Mouse (Mus musculus) retina, adult 2 months (tissue): ENCODE data around the gene Gab3.

Experiments
- DNase-seq: peaks from one replicate; pipeline ENCODE4 v3.0.0-alpha.2; 2012; ENCODE audit warnings: low read depth, low spot score

Gene Gab3

DNA sequence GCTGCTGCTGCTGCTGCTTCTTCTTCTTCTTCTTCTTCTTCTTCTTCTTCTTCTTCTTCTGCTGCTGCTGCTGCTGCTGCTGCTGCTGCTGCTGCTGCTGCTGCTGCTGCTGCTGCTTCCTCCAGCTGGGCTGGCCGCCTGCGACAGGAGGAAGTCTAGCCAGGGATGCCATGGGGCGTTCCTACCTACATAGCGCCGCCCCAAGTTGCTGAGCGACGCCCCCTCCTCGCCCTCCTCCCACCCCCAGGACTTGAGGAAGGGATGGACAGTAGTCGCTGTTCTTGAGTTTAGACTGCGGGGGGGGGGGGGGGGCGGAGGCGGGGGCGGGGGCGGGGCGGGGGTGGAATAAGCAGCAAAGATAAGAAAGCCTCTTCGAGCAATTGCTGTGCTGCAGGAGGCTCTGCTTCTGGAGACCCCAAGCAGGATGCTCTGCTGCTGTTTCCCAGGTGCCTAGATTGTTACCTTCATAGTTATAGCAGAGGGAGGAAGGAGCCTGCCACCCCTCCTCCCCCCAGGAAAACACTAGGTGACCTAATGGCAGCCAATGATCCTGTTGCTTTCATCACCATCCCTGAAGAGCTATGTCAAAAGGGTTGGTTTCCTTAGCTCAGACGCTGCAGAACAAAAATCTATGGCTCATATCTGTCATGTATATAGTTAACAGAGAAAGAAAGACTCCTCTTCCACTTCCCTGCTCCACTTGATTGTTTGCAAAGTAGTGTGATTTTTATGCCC, at the start of gene Gab3:
Gab3 (minus strand) TSS at position 685 of the 735 bp plus-strand sequence.
- DNase-seq = no peak

DNA sequence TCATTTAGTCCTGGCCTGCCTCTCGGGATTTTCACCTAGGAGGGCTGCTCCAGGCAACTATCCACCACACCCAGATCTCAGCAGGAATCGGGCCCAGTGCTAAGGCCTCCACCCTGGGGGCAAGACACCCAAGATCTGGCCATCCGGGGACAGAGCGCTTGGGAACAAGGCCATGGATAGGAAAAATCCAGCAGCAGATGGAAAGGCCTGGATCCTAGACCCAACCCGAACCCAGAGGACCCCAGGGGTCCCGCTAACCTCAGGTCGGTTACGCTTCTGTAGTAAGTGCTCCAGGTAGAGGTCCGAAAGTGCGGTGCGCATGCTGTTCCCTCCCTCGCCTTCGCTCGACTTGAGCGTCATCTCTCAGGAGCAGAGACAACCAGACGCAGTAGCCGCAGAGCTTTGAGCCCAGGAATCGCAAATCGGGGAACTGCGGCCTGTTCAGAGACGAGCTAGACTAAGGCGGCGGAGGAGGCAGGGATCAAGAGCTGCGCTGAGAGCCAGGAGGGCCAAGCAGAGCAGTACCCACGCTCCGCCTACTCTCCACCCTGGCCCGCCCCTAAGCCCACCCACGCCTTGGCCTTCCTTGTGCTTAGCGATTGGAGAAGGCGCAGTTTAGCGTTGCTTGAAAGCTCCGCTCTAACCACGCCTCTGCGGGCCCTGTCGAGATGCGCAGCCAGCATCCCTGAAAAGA, 45.4 kb upstream of the Gab3 start, which contains the start of gene Mpp1:
Mpp1 (minus strand) TSS at position 550 of the 694 bp plus-strand sequence.
- peak; percentile 39 for DNase-seq

GRCm38 (mm10) chrX:75129474-75129873, 44.2 kb upstream of the Gab3 start:
- no peak for DNase-seq

DNA sequence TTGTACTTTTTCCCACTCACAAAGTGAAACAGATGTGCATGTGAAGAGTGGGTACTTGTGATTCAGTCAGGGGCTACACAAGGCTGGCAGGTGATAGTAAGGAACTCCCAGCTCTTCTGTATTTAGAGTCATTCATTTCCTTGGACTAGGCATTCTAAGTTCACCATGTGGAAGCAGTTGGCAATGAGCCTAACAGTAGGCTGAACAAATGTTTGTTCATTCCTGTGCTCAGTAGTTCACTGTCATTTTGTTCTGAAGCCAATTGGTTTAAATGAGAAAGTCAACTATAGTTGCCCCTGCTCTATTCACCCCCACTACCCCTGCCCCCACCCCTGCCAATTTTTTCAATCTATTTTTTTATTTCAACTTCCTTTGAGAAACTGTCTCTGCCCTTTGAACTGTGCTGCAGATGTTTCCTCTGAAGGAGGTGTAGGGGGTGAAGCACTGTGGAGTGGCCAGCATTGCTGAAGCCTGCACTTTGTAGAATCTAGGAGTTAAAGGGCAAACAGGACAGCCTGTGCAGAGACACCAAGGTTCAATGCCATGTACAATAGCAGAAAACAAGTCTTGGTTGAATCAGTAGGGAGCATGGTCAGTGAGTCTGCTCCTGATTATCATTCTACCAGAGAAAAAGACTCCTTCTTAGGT, 43.2 kb upstream of the Gab3 start:
- no peak for DNase-seq

GRCm38 (mm10) chrX:75126893-75127292, 41.6 kb upstream of the Gab3 start:
- DNase-seq = no peak

DNA sequence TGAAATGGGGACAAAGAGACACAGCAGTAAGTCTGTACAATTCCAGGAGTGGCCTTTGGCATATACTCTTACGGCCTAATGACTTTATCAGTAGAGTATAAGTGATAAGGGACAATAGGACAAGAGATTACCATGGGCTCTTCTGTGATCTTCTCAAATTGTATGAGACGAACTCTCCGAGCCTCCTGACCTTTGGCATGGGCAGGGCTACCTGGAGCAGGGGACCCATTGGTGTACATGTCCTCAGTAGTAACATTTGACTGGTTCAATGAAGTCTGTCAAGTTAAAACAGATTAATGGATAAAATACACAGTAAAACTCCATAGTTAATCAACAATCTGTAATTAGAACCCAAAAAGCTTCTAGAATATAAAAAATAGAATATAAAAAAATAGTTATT, 40.3 kb upstream of the Gab3 start:
- no peak for DNase-seq

- DNase-seq = no peak
Observed at GRCm38 (mm10) chrX:75115550-75115949, 30.3 kb upstream of the Gab3 start.

DNA sequence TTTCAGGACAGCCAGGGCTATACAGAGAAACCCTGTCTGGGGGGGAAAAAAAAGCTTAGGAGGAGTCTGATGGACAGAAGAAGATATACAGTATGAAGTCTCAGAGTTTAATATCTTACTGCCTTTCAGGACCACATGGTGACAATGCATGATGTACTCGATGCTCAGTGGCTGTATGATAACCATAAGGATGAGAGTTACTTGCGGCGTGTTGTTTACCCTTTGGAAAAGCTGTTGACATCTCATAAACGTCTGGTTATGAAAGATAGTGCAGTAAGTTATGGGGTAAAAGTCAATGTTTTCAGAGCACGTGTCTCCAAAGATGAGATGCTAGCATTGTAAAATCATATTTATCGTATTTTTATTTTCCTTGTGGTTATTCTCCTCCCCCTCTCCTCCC, 17.0 kb upstream of the Gab3 start:
- no peak for DNase-seq

- DNase-seq = no peak
Observed at GRCm38 (mm10) chrX:75098799-75099198, 13.5 kb upstream of the Gab3 start.

- DNase-seq = no peak
Observed at GRCm38 (mm10) chrX:75096163-75096770, 11.0 kb upstream of the Gab3 start.

DNA sequence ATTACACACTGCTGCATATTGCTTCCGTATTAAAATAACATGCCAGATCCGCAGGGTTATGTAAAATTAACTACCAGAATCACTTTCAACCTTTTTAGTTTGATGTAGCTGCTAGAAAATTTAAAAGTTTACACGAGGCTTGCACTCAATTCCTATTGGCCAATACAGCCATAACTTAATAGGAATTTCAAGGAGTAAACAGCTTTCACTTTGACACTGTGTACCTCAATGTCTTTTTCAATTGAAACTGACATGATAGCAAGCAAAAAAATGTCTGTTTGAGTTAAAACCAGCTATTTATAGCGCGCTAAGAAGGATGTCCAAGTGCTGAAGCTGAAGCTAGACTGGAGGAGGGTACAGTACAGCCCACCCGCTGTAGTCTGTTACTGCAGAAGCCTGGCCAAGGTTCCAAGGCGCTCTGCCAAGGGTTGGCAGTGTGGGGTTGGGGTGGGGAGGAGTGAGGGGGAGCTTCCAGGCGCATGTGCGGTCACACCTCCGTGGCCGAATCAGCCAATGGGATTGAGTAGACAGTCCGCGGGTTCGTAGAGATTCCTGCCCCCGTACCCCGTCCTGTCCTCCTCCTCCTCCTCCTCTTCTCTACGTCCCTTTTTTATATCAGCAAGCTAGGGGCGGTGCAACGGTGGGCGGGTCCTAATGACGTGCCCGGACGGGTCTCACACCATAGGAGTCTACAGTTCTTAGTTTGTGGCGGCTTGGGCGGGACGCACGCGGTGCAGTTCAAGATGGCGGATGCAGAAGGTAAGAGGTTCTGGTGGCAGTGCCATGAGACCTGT, 10.3 kb upstream of the Gab3 start, which contains the start of gene Dkc1:
Dkc1 (plus strand) TSS at position 486 of the 794 bp plus-strand sequence.
- peak; percentile 75 for DNase-seq

- DNase-seq = no peak
Observed at GRCm38 (mm10) chrX:75085654-75086053, 396 bp upstream of the Gab3 start.

GRCm38 (mm10) chrX:75083982-75084773, 1.1 kb downstream of the Gab3 start:
- no peak for DNase-seq

DNA sequence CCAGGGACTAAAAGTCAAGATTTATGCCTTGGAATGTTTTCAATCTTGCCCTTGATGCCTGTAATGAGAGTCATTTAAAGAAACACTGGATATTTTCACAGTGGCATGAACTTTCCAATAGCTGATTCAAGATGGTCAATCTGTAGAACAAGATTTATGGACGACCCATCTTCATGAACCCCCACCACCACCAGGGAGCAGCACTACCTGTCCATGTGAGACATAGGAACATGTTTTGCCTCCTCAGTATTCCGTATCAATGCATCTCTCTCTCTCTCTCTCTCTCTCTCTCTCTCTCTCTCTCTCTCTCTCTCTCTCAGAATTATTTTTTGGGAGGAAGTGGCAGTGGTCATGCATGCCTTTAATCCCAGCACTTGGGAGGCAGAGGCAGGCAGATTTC, 2.9 kb downstream of the Gab3 start:
- DNase-seq = no peak

GRCm38 (mm10) chrX:75056120-75056775, 29.0 kb downstream of the Gab3 start:
- DNase-seq = no peak

DNA sequence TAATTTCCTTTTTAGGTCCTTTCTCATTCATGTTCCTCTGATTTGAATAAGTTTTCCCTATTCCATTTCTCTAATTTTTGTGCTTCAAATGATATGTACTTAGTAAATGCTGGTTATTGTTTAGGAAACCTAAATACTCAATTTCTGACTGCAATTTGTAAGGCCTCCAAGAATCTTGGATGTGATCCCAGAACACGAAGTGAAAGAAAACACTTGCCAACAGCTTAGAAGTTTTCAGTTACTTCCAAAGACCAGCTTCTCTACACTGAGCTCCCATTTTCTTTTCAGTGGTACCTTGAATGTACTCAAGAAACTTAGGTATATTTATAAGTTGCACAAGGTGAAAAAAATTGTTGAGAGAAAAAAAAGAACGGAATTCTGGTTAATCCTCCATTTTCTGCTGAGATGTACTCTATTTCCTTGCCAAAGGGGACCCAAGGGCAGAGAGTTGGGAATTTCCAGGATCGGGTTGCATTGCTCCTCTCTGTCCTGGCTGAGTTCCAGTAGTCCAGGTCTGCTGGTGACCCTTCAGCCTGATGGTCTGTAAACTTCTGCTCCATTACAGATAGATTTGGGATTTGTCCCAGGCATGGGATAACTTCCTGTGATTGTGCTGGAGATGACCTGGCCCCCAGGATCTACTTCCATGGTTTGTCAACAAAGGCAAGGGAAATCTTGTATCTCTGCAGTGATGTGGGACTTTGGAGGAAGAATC, 38.2 kb downstream of the Gab3 start:
- DNase-seq = no peak

DNA sequence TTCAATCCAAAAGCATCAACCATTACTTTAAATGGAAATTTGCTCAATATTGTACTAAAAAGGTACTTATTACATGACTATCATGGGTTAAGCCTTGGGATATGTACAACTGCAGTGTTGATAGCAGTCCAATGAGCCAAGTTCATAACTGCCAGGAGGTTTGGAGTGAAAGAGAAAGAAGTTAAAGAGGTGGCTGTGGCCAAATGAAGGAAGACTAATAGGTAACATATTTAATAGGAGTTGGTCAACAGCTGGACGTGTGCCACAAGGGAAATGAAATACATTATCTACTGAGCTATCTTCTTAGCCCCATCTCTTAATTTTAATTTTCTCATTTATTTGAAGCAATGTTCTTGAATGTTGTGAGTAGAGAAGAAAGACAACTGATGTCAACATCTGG, 39.3 kb downstream of the Gab3 start:
- no peak for DNase-seq

DNA sequence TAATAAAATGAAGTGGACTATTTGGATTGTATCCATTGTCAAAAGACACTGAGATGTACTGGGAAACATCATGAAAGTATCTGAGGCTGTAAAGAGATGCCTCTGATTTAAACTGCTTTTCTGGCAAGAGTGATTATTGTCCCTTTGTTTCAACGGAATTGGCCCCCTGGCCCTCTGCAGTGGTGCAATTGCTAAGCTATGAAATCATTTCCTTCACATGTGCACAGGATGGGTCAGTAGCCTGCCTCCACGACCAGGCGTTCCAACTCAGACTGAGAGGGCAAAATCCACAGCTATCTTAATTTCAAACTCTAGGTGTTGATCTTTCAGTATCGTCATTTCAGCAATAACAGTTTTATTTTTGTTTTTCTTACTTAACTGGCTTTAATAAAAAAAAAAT, 40.7 kb downstream of the Gab3 start:
- DNase-seq = no peak

DNA sequence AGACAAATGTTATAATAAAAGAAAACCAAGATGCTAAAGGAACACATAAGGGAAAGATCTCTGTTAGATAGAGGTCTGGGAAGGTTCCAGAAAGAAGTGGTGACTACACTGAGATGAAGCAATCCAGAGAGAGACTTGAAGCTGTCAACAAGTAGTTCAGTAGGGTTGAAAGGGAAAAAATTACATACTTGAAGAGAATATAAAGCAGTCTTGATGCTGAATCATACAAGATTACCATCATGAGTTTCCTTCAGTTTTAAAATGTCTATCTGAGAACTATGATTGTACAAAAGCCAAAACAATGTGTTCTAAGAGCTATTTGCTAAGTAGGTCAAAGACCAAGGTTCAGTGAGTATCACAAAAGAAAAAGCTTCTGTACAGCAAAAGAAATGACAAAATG, 48.6 kb downstream of the Gab3 start:
- DNase-seq = no peak
